Mouse (Mus musculus): ENCODE measurements around the gene Serp2. TPM values are rescaled to one million over a fixed set of nuclear protein-coding genes. Genes with fewer than 3 reads are reported as not detected.

The Serp2 gene
- total and polyA plus RNA-seq, 3 experiments, result 0.60 to 0.96 (median 0.64) TPM

GRCm38 (mm10) chr14:76556031-76556851 lies 448 bp downstream of the Serp2 start:
- TF ChIP-seq CTCF (IDR thresholded peaks at IDR 0.05) (peak; percentile 31), EP300 (IDR thresholded peaks at IDR 0.05; ENCODE audit: insufficient read depth, low read depth, low read length) (no peak), POLR2A (IDR thresholded peaks at IDR 0.05; ENCODE audit: insufficient read depth, low read depth, low read length) (no peak)
- Histone ChIP-seq H3K79me2 (replicated peaks; ENCODE audit: control insufficient read depth, insufficient read depth, low read length) (no peaks in the 10 kb centered on the region), H3K27me3 (ENCODE audit: control insufficient read depth, insufficient read depth, low read length) (no peaks in the 10 kb centered on the region), H3K4me1 (ENCODE audit: control insufficient read depth, insufficient read depth, low read length) (no peaks in the 10 kb centered on the region; the same call in 1 of the 2 replicates), H3K9ac (ENCODE audit: low read depth, low read length) (peak overlapping the region; percentile 67), H3K36me3 (ENCODE audit: control insufficient read depth, insufficient read depth, low read length) (no peaks in the 10 kb centered on the region), H3K27ac (peak overlapping the region; percentile 67), H3K4me3 (peak overlapping the region; percentile 63)
- intact Hi-C loops (cut with DNase I), result loop anchor here (5.0 kb wide), 2 partner anchors 49 to 171 kb away; no protein-coding TSS in a partner anchor
- 3% methylated on average over 58 of the region's 67 CpGs for WGBS
- peak; percentile 72 to 79 for DNase-seq

DNA sequence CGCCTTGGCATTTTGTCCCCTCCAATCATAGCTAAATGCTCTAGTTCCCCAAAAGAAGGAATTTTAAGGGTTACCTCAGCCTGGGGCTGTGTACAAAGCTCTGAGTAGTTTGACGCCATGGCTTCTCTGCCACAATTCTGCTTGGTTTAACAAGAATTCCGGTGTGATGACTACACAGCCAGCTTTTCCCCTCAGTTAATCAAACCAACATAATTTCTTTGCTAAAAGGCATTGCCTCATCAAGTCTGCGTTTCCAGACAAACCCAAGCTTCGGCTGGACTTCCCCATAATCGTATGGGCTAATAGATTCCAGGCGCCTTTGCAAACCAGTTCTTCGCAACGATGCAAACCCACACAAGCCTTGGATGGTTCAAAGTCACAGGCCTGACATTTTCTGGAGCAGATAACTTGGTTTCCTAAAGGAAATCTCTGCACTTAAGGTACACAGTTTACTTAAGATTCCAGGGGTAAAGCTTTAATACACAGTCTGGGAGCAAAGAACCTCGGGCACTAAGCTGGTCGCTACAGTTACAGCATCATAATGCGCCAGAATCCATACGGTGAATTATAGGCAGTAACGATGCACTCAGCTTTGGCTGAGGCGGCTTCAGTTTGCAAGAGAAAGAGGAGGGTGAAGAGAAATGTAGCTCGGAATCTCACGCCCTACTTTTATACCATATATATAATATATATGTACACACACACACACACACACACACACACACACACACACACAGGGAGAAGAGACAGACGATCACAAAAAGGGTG lies 1.2 kb downstream of the Serp2 start:
- TF ChIP-seq EP300 (IDR thresholded peaks at IDR 0.05; ENCODE audit: insufficient read depth, low read depth, low read length), result no peak
- no peak for TF ChIP-seq POLR2A (IDR thresholded peaks at IDR 0.05; ENCODE audit: insufficient read depth, low read depth, low read length)
- TF ChIP-seq CTCF (IDR thresholded peaks at IDR 0.05), result no peak
- H3K9ac ChIP-seq (ENCODE audit: low read depth, low read length), result no peak overlapping the region
- intact Hi-C loops (cut with DNase I), result loop anchor here (5.0 kb wide), 2 partner anchors 48 to 172 kb away; no protein-coding TSS in a partner anchor
- 77% methylated on average over 18 of the region's 18 CpGs for WGBS
- no peaks in the 10 kb centered on the region; the same call in 1 of the 2 replicates for H3K4me1 ChIP-seq (ENCODE audit: control insufficient read depth, insufficient read depth, low read length)
- H3K4me3 ChIP-seq, result no peak overlapping the region
- no peaks in the 10 kb centered on the region for H3K79me2 ChIP-seq (replicated peaks; ENCODE audit: control insufficient read depth, insufficient read depth, low read length)
- H3K36me3 ChIP-seq (ENCODE audit: control insufficient read depth, insufficient read depth, low read length), result no peaks in the 10 kb centered on the region
- H3K27ac ChIP-seq, result no peak overlapping the region
- no peaks in the 10 kb centered on the region for H3K27me3 ChIP-seq (ENCODE audit: control insufficient read depth, insufficient read depth, low read length)
- DNase-seq, result no peak

DNA sequence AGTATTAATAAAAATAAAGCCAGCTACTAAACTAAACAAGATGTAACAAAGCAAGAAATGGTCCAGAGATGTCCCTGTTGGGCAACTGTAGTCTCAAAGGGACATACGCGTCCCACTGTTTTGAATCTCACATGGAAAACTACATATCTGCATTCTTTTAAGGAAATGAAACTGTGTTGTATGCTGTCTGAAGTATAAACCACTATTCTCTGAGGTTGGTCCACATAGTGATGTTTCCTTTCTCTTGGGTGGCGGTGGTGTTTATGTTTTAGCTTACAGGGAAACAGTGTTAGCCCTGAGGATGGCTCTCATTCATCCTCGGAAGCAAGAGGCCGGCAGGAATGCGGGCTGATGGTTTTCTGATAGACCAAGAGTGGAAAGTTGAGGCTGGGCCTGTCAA lies 12.6 kb downstream of the Serp2 start:
- TF ChIP-seq POLR2A (IDR thresholded peaks at IDR 0.05; ENCODE audit: insufficient read depth, low read depth, low read length) (no peak), EP300 (IDR thresholded peaks at IDR 0.05; ENCODE audit: insufficient read depth, low read depth, low read length) (no peak), CTCF (IDR thresholded peaks at IDR 0.05) (no peak)
- H3K27me3 ChIP-seq (ENCODE audit: control insufficient read depth, insufficient read depth, low read length), result no peaks in the 10 kb centered on the region
- H3K27ac ChIP-seq, result no peak overlapping the region
- no peak overlapping the region for H3K9ac ChIP-seq (ENCODE audit: low read depth, low read length)
- no peaks in the 10 kb centered on the region for H3K4me1 ChIP-seq (ENCODE audit: control insufficient read depth, insufficient read depth, low read length)
- no peak for DNase-seq
- no peaks in the 10 kb centered on the region for H3K79me2 ChIP-seq (replicated peaks; ENCODE audit: control insufficient read depth, insufficient read depth, low read length)
- no peak overlapping the region for H3K4me3 ChIP-seq
- 79% methylated on average over 6 of the region's 6 CpGs for WGBS
- intact Hi-C loops (cut with DNase I), result no loop called here
- no peaks in the 10 kb centered on the region for H3K36me3 ChIP-seq (ENCODE audit: control insufficient read depth, insufficient read depth, low read length)

GRCm38 (mm10) chr14:76541341-76541740 lies 15.3 kb downstream of the Serp2 start:
- 42% methylated on average over 2 of the region's 2 CpGs for WGBS
- intact Hi-C loops (cut with DNase I), result no loop called here
- no peak overlapping the region for H3K9ac ChIP-seq (ENCODE audit: low read depth, low read length)

DNA sequence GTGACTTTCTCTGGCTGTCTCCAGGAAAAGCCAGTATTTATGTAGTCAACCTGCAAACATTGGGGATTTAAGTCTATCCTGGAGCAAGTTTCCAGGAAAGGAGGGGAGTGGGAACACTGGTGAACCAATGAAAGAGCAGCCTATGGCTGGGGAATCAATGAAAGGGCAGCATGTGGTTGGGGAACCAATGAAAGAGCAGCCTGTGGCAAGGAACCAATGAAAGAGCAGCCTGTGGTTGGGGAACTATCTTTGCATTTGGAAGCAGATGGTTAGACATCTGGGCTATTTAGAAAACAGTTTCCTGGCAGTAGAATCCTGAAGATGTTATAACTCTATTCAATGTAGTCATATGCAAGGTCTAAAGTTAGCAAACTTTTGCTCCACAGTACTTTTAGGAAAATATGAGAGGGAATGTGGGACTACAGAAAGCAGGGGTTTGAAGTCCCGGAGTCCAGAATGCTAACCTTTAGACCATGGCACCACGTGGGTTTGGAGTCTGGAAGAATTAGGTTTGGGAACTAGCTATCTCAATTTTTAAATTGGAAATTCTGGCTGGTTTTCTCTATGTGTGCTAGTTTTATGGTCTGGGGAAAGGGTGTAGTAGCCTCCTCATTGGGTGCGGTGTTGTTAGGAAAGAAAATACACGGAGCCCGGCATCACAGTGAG lies 16.6 kb downstream of the Serp2 start:
- DNase-seq, result no peak
- no peaks in the 10 kb centered on the region for H3K36me3 ChIP-seq (ENCODE audit: control insufficient read depth, insufficient read depth, low read length)
- no peaks in the 10 kb centered on the region for H3K79me2 ChIP-seq (replicated peaks; ENCODE audit: control insufficient read depth, insufficient read depth, low read length)
- TF ChIP-seq EP300 (IDR thresholded peaks at IDR 0.05; ENCODE audit: insufficient read depth, low read depth, low read length) (no peak), CTCF (IDR thresholded peaks at IDR 0.05) (no peak), POLR2A (IDR thresholded peaks at IDR 0.05; ENCODE audit: insufficient read depth, low read depth, low read length) (no peak)
- H3K4me3 ChIP-seq, result no peak overlapping the region
- WGBS, result 97% methylated on average over 5 of the region's 5 CpGs
- no peaks in the 10 kb centered on the region for H3K27me3 ChIP-seq (ENCODE audit: control insufficient read depth, insufficient read depth, low read length)
- intact Hi-C loops (cut with DNase I), result no loop called here
- no peaks in the 10 kb centered on the region for H3K4me1 ChIP-seq (ENCODE audit: control insufficient read depth, insufficient read depth, low read length)
- no peak overlapping the region for H3K27ac ChIP-seq
- no peak overlapping the region for H3K9ac ChIP-seq (ENCODE audit: low read depth, low read length)

More at GRCm38 (mm10) chr14:76541341-76541740, 15.3 kb downstream of the Serp2 start:
- H3K4me3 ChIP-seq, result no peak overlapping the region
- H3K36me3 ChIP-seq (ENCODE audit: control insufficient read depth, insufficient read depth, low read length), result no peaks in the 10 kb centered on the region
- TF ChIP-seq POLR2A (IDR thresholded peaks at IDR 0.05; ENCODE audit: insufficient read depth, low read depth, low read length) (no peak), CTCF (IDR thresholded peaks at IDR 0.05) (no peak), EP300 (IDR thresholded peaks at IDR 0.05; ENCODE audit: insufficient read depth, low read depth, low read length) (no peak)
- no peaks in the 10 kb centered on the region for H3K27me3 ChIP-seq (ENCODE audit: control insufficient read depth, insufficient read depth, low read length)
- H3K27ac ChIP-seq, result no peak overlapping the region
- no peak for DNase-seq
- no peaks in the 10 kb centered on the region for H3K4me1 ChIP-seq (ENCODE audit: control insufficient read depth, insufficient read depth, low read length)
- H3K79me2 ChIP-seq (replicated peaks; ENCODE audit: control insufficient read depth, insufficient read depth, low read length), result no peaks in the 10 kb centered on the region
